Mouse (Mus musculus): ENCODE data around the gene Slc2a3. TPM values are rescaled to one million over a fixed set of nuclear protein-coding genes. Genes with fewer than 3 reads are reported as not detected.
"Not testable (repeated sequence)": the region's sequence is repeated elsewhere in the genome, so short reads cannot be mapped to it uniquely, and the experiment has no call there.

The Slc2a3 gene
- polyA plus RNA-seq, 1 experiment from 2014 or later = 40.1 TPM

DNA sequence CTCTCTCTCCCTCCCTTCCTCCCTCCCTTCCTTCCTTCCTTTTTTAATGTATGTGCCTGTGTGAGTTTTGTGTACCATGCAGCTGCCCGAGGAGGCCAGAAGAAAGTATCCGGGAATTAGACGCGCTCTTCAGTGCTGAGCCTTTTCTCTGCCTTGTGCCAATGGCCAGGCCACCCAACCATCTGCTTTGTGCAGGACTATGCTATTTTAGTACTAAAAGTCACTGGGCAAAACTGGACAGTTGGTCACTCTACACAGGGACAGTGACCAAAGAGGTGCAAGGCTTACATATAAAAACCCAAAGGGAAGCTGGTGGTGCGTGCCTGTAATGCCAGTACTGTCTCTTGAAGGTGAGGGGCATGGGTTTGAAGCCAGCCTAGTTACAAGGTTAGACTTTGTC is 33.2 kb downstream of the Slc2a3 start:
- Histone ChIP-seq H3K4me1 (replicated peaks; ENCODE audit: control insufficient read depth, insufficient read depth, low read length) (peaks cover 28% of the 10 kb centered on the region), H3K36me3 (replicated peaks; ENCODE audit: control insufficient read depth, insufficient read depth) (no peaks in the 10 kb centered on the region), H3K27me3 (ENCODE audit: control insufficient read depth, insufficient read depth, low read length) (no peaks in the 10 kb centered on the region), H3K9ac (no peak overlapping the region), H3K4me3 (replicated peaks; ENCODE audit: low read length) (no peak overlapping the region), H3K27ac (no peak overlapping the region), H3K9me3 (ENCODE audit: control insufficient read depth, low read length) (no peaks in the 10 kb centered on the region), H3K4me2 (replicated peaks) (no peak overlapping the region)
- no peak for ATAC-seq (ENCODE audit: low FRiP score)
- no peak for DNase-seq (ENCODE audit: low spot score)
- 65% methylated on average over 5 of the region's 5 CpGs for WGBS

DNA sequence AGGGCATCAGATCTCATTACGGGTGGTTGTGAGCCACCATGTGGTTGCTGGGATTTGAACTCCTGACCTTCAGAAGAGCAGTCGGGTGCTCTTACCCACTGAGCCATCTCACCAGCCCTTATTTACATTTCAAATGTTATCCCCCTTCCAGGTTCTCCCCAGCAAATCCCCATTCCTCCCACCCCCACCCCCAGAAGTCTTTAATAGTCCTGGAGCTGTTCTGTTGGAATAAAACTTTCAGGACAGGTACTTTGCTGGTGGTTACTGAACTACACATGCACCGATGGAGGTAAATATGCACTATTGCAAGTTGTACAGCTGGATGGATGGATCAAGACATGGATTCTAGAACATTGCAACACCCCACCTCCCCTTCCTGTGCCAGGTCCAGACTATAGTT is 34.4 kb downstream of the Slc2a3 start:
- not testable (repeated sequence) for H3K36me3 ChIP-seq (replicated peaks; ENCODE audit: control insufficient read depth, insufficient read depth); H3K27ac ChIP-seq; H3K4me3 ChIP-seq (replicated peaks; ENCODE audit: low read length); H3K9ac ChIP-seq; DNase-seq (ENCODE audit: low spot score); H3K4me2 ChIP-seq (replicated peaks); H3K9me3 ChIP-seq (ENCODE audit: control insufficient read depth, low read length); H3K27me3 ChIP-seq (ENCODE audit: control insufficient read depth, insufficient read depth, low read length); ATAC-seq (ENCODE audit: low FRiP score)
- 45% methylated on average over 2 of the region's 3 CpGs for WGBS
- H3K4me1 ChIP-seq (replicated peaks; ENCODE audit: control insufficient read depth, insufficient read depth, low read length) = peaks cover 28% of the 10 kb centered on the region

- DNase-seq (ENCODE audit: low spot score) (no peak), ATAC-seq (ENCODE audit: low FRiP score) (no peak)
- peak overlapping the region; percentile 86 for H3K9ac ChIP-seq
- H3K4me2 ChIP-seq (replicated peaks) = peak overlapping the region; percentile 82
- WGBS = 17% methylated on average over 5 of the region's 5 CpGs
- peaks cover 28% of the 10 kb centered on the region for H3K4me1 ChIP-seq (replicated peaks; ENCODE audit: control insufficient read depth, insufficient read depth, low read length)
- H3K36me3 ChIP-seq (replicated peaks; ENCODE audit: control insufficient read depth, insufficient read depth) = no peaks in the 10 kb centered on the region
- peak overlapping the region; percentile 54 for H3K4me3 ChIP-seq (replicated peaks; ENCODE audit: low read length)
- H3K27me3 ChIP-seq (ENCODE audit: control insufficient read depth, insufficient read depth, low read length) = no peaks in the 10 kb centered on the region
- no peaks in the 10 kb centered on the region for H3K9me3 ChIP-seq (ENCODE audit: control insufficient read depth, low read length)
- H3K27ac ChIP-seq = peak overlapping the region; percentile 98
These were observed 35.1 kb downstream of the Slc2a3 start for GRCm38 (mm10) chr6:122766145-122766968.

DNA sequence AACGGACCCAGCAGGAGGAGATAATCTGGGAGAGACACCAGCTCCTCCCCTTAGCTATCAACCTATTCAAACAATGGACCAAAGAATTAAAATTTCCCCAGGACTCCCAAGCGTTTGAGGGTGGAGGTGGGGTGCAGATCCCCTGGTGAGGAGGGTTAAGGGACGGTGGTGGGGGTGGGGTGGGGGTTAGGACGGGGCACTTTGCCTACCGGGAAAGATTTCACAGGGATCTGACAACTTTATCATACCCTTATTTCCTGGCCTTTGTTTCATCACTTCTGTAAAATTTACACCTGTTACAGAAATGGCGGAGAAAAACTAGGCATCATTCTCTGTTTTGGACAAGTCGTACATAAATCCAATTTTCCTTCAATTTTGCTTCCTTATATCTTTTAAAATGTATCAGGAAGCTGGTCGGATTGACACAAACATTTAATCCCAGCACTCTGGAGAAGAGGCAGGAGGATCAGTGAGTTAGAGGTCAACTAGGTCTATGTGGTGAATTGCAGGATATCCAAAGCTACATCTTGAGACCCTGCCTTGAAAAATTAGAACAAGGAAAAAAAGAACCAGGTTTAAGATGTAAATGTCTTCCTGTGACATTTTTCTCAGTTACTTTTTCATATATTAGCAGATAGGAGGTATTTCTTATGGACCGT is 36.0 kb downstream of the Slc2a3 start:
- no peak for DNase-seq (ENCODE audit: low spot score)
- Histone ChIP-seq H3K27ac (peak overlapping the region; percentile 98), H3K27me3 (ENCODE audit: control insufficient read depth, insufficient read depth, low read length) (no peaks in the 10 kb centered on the region), H3K4me3 (replicated peaks; ENCODE audit: low read length) (peak overlapping the region; percentile 54), H3K9ac (peak overlapping the region; percentile 86), H3K4me2 (replicated peaks) (peak overlapping the region; percentile 82), H3K4me1 (replicated peaks; ENCODE audit: control insufficient read depth, insufficient read depth, low read length) (peaks cover 28% of the 10 kb centered on the region), H3K9me3 (ENCODE audit: control insufficient read depth, low read length) (no peaks in the 10 kb centered on the region), H3K36me3 (replicated peaks; ENCODE audit: control insufficient read depth, insufficient read depth) (no peaks in the 10 kb centered on the region)
- 4% methylated on average over 9 of the region's 9 CpGs for WGBS
- ATAC-seq (ENCODE audit: low FRiP score) = no peak

DNA sequence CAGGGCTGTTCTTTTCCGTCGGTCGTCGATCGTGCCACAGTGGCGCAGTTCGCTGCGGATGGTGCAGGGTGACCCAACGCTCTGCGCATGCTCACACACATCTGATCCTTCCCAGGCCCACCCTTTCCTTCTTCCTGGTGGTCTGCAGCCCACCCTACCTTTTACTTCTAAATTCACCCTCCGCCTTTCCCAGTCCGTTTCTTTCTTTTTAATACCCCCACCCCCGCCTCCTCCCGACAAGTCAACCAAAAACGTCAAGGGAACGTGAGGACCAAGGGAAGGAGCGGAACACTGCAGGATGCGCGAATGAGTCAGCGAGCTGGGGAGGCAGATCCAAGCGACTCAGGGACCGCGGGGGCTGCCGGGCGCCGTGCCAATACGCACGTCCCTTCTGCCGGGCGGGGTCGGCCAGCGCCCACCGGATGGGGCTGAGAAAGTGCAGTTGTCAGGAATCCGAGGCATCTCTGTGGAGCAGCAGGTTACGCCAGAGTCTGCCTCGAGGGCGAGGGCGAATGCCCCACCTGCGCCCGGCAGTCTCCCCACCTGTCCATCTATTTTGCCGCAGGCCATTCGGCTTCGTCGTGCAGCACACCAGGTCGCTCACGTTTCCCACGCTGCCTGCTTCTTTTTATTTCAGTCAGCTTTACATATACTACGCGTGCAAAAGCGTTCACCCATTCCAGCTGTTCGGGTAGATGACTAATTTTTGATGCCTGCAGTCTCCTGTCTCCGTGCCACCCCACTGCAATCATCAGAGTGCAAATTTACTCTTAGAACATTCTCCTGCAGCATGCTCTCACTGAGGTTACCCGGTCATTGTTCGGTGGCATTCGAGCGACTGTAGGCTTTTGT is 36.8 kb downstream of the Slc2a3 start:
- H3K4me3 ChIP-seq (replicated peaks; ENCODE audit: low read length) = peak overlapping the region; percentile 54
- peak overlapping the region; percentile 82 for H3K4me2 ChIP-seq (replicated peaks)
- under 1% methylated on average over 56 of the region's 56 CpGs for WGBS
- DNase-seq (ENCODE audit: low spot score) (peak; percentile 82), ATAC-seq (ENCODE audit: low FRiP score) (peak; percentile 91)
- H3K9me3 ChIP-seq (ENCODE audit: control insufficient read depth, low read length) = no peaks in the 10 kb centered on the region
- H3K36me3 ChIP-seq (replicated peaks; ENCODE audit: control insufficient read depth, insufficient read depth) = no peaks in the 10 kb centered on the region
- H3K27me3 ChIP-seq (ENCODE audit: control insufficient read depth, insufficient read depth, low read length) = no peaks in the 10 kb centered on the region
- peaks cover 21% of the 10 kb centered on the region for H3K4me1 ChIP-seq (replicated peaks; ENCODE audit: control insufficient read depth, insufficient read depth, low read length)
- H3K27ac ChIP-seq = peak overlapping the region; percentile 98
- peak overlapping the region; percentile 86 for H3K9ac ChIP-seq

DNA sequence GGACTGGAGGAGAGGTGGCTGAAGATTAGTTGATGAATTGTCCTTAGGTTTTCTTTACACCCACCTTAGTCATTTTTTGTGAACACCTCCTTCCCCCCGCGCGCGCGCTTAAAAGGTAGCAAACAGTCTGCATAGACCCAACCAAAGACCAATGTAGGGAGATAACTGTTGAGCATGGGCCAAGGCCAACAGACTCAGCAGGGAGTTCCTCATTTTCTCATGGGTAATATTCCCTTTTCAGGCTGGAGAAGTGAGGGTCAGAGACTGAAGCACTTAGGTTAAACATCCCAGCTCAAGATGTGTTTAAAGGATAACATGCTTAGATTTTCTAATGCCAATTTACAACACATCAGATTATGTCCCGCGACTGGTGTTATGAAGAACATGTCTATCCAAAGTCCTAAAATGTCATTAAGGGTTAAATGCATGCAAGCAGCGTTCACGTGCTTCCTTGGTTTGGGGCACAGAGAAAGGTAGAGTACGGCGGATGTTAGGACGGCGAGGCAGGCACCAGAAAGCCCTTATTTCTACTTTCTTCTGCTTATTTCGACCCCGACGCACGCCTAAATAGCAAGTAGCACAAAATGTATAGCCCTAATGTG is 37.5 kb downstream of the Slc2a3 start:
- WGBS = 33% methylated on average over 17 of the region's 17 CpGs
- Histone ChIP-seq H3K9ac (peak overlapping the region; percentile 86), H3K36me3 (replicated peaks; ENCODE audit: control insufficient read depth, insufficient read depth) (no peaks in the 10 kb centered on the region), H3K9me3 (ENCODE audit: control insufficient read depth, low read length) (no peaks in the 10 kb centered on the region), H3K4me1 (replicated peaks; ENCODE audit: control insufficient read depth, insufficient read depth, low read length) (peaks cover 15% of the 10 kb centered on the region; the same call in 1 of the 2 replicates), H3K27me3 (ENCODE audit: control insufficient read depth, insufficient read depth, low read length) (no peaks in the 10 kb centered on the region), H3K4me2 (replicated peaks) (peak overlapping the region; percentile 82), H3K27ac (peak overlapping the region; percentile 98), H3K4me3 (replicated peaks; ENCODE audit: low read length) (peak overlapping the region; percentile 54)
- DNase-seq (ENCODE audit: low spot score) (no peak), ATAC-seq (ENCODE audit: low FRiP score) (peak; percentile 45)

DNA sequence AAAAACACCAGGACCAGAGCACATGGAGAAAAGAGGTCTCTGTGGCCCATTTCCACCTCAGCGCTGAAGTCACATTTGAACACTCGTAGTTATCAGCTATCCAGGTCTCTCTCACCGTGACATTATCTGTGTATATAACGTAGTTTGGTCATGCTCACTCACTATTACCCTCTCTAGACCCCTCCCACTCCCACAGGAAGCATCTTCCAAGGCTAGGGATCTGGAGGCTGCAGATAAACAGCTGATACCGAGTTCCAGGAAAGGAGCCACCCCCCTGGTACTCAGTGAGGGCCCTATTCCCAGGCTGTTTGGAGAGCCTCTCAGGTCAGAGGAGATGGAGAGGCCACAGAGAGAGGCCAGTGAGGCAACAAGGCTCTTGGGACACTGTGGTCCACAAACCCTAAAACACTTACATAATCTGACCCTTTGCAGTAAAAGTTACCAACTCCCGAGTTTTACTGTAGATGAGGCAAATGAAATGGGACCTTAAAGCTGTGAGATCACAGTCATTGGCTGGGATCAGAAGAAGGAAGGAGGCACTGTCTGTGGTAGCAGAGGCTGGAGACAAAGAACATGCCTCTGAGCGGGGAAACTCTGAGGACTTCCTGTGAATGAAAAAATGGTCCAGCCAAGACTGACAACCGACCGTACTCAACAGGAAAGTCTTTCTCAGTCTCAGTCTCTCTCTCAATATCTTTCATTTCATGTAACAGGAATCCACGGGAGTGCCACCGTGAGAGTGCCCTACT is 38.3 kb downstream of the Slc2a3 start:
- ATAC-seq (ENCODE audit: low FRiP score) (no peak), DNase-seq (ENCODE audit: low spot score) (no peak)
- peak overlapping the region; percentile 82; the same call in 1 of the 2 replicates for H3K4me2 ChIP-seq (replicated peaks)
- no peak overlapping the region for H3K27ac ChIP-seq
- no peak overlapping the region for H3K4me3 ChIP-seq (replicated peaks; ENCODE audit: low read length)
- no peaks in the 10 kb centered on the region for H3K36me3 ChIP-seq (replicated peaks; ENCODE audit: control insufficient read depth, insufficient read depth)
- 80% methylated on average over 11 of the region's 11 CpGs for WGBS
- H3K9me3 ChIP-seq (ENCODE audit: control insufficient read depth, low read length) = no peaks in the 10 kb centered on the region
- H3K9ac ChIP-seq = no peak overlapping the region
- peaks cover 15% of the 10 kb centered on the region; the same call in 1 of the 2 replicates for H3K4me1 ChIP-seq (replicated peaks; ENCODE audit: control insufficient read depth, insufficient read depth, low read length)
- H3K27me3 ChIP-seq (ENCODE audit: control insufficient read depth, insufficient read depth, low read length) = no peaks in the 10 kb centered on the region

- H3K27me3 ChIP-seq (ENCODE audit: control insufficient read depth, insufficient read depth, low read length) = no peaks in the 10 kb centered on the region
These were observed 39.0 kb downstream of the Slc2a3 start for GRCm38 (mm10) chr6:122762480-122762879.

More at GRCm38 (mm10) chr6:122762480-122762879, 39.0 kb downstream of the Slc2a3 start:
- Histone ChIP-seq H3K36me3 (replicated peaks; ENCODE audit: control insufficient read depth, insufficient read depth) (no peaks in the 10 kb centered on the region), H3K4me1 (replicated peaks; ENCODE audit: control insufficient read depth, insufficient read depth, low read length) (peaks cover 15% of the 10 kb centered on the region; the same call in 1 of the 2 replicates), H3K4me2 (replicated peaks) (no peak overlapping the region), H3K4me3 (replicated peaks; ENCODE audit: low read length) (no peak overlapping the region), H3K9ac (no peak overlapping the region), H3K9me3 (ENCODE audit: control insufficient read depth, low read length) (no peaks in the 10 kb centered on the region), H3K27ac (no peak overlapping the region)
- WGBS = 80% methylated on average over 3 of the region's 3 CpGs
- ATAC-seq (ENCODE audit: low FRiP score) (no peak), DNase-seq (ENCODE audit: low spot score) (no peak)

Data from hindbrain, embryonic 14.5 days (tissue).